Mouse (Mus musculus) embryonic fibroblast, embryonic 13.5 days (primary cell): ENCODE results near the gene Slc9a6. TPM values are rescaled to one million over a fixed set of nuclear protein-coding genes. Genes with fewer than 3 reads are reported as not detected.

Experiments used
- H3K27ac ChIP-seq: 2 replicates; pipeline ENCODE4 v1.5.1; 2012; ENCODE audit warnings: low read length, control low read depth, inconsistent platforms; ENCODE audit not compliant: insufficient read depth
- H3K4me1 ChIP-seq: 2 replicates; pipeline ENCODE4 v1.6.1; 2011; ENCODE audit warnings: low read length; ENCODE audit not compliant: control insufficient read depth, insufficient read depth
- H3K4me3 ChIP-seq: 2 replicates; pipeline ENCODE4 v1.5.1; 2011; ENCODE audit warnings: mild to moderate bottlenecking, control low read depth, low read length; ENCODE audit not compliant: insufficient read depth
- CTCF ChIP-seq: IDR thresholded peaks from 2 replicates; pipeline ENCODE4 v1.5.1; 2011; ENCODE audit warnings: mild to moderate bottlenecking, control low read depth, low read length, moderate library complexity, borderline replicate concordance; ENCODE audit not compliant: insufficient read depth
- POLR2A ChIP-seq: IDR thresholded peaks from 2 replicates; pipeline ENCODE4 v1.6.1; 2011; ENCODE audit warnings: low read depth, mild to moderate bottlenecking, control low read depth, low read length, moderate library complexity
- polyA plus RNA-seq: library from polyadenylated mRNA; stranded (reverse); fragments of >200 nt; gene quantifications from 2 replicates; pipeline ENCODE4 v1.2.4, GENCODE M21; 2011; ENCODE audit warnings: low read depth; ENCODE audit not compliant: missing spikeins, insufficient read length

The Slc9a6 gene
- polyA plus RNA-seq, 1 experiment: 24.2 TPM

DNA sequence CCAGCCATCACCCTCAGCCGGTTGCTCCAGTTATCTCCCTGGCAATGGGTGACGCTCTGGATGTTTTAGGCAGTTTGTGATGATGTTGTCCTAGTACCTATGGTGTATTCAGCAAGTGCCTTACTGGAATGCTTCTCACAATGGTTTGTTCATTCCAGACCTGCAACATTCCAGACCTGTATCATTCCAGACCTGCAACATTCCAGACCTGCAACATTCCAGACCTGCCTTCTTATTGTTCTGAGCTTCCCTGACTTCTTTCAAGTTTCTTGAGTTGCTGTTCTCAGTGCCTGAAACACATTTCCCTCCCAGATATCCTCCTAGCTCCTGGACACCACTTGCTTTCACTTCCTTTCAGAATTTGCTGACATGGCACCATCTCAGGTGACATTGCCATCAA is 85.0 kb downstream of the Slc9a6 start:
- Histone ChIP-seq H3K27ac (no peak overlapping the region), H3K4me1 (no peaks in the 10 kb centered on the region), H3K4me3 (no peak overlapping the region)
- no peak for TF ChIP-seq POLR2A
- TF ChIP-seq CTCF: no peak

DNA sequence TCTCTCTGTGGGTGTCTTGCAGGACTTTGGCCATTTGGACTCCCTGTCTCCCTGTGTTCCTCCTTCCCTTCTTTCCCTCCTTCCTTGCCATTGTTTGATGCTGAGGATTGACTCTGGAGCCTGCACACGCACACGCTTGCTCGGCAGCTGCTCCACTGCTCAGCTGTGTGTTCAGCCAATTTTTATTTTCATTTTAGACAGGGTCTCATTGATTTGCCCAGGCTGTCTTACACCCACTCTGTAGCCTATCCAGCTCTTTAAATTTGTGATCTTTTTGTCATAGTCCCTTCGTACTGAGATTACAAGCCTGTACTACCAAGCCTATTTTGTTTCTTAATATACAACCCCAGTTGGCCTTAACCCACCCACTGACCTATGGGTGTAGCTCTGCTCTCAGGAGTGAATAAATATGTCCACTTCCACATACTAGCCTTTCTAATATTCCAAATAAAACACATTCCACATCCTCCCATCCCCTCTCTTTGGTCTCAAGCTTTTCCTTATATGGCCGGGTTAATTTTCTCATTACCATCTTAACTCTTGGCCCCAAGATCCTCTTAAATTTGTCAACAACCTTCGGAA is 87.7 kb downstream of the Slc9a6 start:
- Histone ChIP-seq H3K4me3 (no peak overlapping the region), H3K27ac (peak overlapping the region; percentile 92), H3K4me1 (no peaks in the 10 kb centered on the region)
- no peak for TF ChIP-seq CTCF
- TF ChIP-seq POLR2A: no peak

DNA sequence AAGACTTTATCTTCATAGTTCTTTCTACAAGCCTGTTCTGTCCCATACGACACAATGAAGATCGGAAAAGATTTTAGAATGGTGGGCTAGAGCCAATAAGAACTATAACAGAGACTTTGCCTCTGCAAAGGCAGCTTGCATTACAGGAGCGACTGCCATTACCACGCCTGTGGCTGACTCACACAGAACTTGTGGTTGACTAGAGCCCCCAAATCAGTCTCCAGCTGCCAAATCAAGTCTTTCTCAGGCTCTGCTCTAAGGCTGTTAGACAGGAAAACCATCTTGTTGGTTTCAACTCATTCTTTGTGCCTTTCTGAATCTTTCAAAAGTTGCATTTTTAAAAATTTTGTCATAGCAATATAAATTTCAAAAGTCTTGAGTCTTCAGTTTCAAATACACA is 88.3 kb downstream of the Slc9a6 start:
- no peak overlapping the region for H3K4me3 ChIP-seq
- H3K4me1 ChIP-seq: no peaks in the 10 kb centered on the region
- TF ChIP-seq POLR2A (no peak), CTCF (no peak)
- H3K27ac ChIP-seq: peak overlapping the region; percentile 92

DNA sequence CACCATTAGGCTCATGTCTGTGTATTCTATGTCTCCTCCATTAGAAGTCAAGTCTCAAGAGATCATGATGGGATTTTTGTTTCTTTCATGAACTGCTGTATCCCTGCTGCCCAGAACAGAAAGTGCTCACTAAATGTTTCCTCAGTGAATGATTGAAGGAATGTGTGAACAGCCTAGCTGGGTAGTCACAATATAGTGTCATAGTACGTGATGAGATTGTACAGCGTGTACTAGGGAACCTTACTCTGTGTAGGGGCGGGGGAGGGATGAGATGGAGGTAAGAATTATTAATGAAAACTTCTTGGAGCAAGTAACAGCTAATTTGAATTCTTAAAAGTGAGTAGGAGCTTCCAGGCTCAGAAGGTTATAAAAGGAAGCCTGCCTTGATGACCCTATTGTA is 91.7 kb downstream of the Slc9a6 start:
- H3K4me1 ChIP-seq: peaks cover 5% of the 10 kb centered on the region
- H3K27ac ChIP-seq: no peak overlapping the region
- TF ChIP-seq CTCF: no peak
- TF ChIP-seq POLR2A: no peak
- H3K4me3 ChIP-seq: no peak overlapping the region

DNA sequence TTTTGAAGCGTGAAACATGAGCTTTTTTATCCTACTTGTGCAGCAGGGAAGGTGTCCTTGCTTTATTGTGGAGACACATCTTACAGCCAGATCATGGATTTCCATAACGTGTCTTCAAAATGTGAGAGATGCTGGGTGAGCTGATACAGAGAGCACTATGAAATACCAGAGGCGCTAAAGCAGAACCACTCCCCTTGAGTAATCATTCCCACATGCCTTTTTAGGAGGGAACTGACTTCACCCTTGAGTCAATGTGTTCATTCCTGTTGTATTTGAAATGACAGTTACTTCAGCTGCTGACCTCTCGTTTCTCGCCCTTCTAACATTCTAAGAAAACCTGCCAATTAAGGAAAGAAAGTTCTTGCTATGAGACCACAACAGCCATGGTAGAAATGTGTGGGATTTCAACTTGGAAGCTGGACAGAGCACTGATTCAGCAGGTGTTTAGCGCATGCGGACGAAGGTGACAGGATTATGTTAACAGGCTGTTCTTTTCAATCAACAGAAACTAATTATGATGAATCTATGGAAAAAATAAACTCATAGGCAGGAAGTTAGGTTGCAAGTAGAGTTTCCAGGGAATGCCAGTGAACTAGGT is 94.5 kb downstream of the Slc9a6 start:
- TF ChIP-seq CTCF: no peak
- no peak for TF ChIP-seq POLR2A
- peaks cover 5% of the 10 kb centered on the region for H3K4me1 ChIP-seq
- peak overlapping the region; percentile 76; the same call in 1 of the 2 replicates for H3K27ac ChIP-seq
- H3K4me3 ChIP-seq: no peak overlapping the region

DNA sequence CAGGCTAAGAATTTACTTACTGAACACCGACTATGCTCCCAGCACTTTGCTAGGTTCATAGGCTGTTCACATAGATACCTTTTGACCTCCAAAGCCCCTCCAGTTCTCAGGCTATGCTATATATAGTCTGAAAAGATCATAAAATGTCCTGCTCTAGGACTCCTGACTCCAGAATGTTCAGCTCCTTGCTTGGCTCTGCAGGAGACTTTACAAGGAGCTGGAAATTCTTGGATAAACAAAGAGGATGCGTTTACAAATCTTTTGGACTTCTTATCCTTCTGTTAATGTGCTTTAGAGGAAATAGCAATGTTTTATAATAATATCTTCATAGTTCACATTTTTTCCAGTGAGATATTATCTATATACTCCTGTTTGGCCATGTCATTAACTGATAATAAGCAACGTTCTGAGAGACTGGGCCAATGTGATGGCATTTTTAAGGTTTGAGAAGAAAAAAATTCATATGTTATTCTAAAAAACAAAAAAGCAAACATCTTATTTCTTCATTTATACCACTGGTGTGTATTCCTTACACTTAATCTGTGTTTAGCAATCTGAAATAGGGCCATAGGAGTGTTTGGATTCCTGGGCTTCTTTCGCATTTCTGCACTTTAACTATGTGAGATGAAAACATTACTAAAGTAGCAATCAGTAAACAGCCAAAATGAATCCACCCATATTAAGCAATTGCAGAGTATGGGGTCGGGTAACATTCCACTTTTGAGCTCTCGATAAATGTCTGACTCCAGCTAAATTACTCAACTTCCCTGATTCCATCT is 99.2 kb downstream of the Slc9a6 start:
- H3K4me3 ChIP-seq: no peak overlapping the region
- peaks cover 5% of the 10 kb centered on the region for H3K4me1 ChIP-seq
- TF ChIP-seq POLR2A: no peak
- TF ChIP-seq CTCF: no peak
- H3K27ac ChIP-seq: no peak overlapping the region

DNA sequence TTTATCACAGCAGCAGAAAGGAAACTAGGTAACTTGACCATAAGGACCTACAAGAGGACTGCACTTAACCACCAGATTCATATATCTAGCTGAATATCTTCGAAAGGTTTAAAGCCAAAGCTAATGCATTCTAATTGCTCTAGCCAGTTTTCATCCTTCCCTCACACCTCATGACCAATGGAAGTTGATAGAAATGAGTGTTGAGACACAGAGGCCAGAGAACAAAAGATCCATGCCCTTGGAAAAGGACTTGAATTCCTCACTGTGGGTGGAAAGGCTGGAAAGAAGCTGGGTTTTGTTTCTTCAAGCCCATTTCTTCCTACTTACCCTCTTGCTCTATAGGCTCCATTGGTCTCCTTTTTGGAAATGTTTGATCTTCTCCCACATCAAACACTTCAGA is 101.0 kb downstream of the Slc9a6 start:
- H3K4me1 ChIP-seq: no peaks in the 10 kb centered on the region
- no peak overlapping the region for H3K27ac ChIP-seq
- TF ChIP-seq CTCF (no peak), POLR2A (no peak)

DNA sequence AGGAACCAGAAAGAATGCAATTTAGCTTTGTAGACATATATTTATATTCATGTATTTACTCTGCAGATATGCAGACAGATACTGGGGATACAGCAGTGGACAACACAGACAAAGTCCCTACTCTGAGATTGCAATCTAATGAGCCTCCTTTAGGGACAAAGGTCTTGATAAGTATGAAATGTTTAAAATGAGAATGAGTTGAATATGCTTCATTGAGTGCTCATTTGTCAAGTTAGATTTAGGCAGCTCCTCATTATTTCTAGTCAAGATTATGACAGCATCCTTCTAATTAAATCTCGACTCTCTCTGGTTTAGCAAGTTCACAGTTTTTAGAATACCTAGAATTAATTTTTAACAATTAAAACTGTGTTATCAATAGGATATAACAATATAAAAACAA is 103.1 kb downstream of the Slc9a6 start:
- TF ChIP-seq CTCF (no peak), POLR2A (no peak)
- H3K4me1 ChIP-seq: no peaks in the 10 kb centered on the region
- no peak overlapping the region for H3K27ac ChIP-seq
- H3K4me3 ChIP-seq: no peak overlapping the region

More for the DNA sequence above, 101.0 kb downstream of the Slc9a6 start:
- H3K4me3 ChIP-seq: no peak overlapping the region

Other genes starting within 250 kb of the Slc9a6 start
- gene Smim10l2a, start 235.2 kb upstream of the Slc9a6 start, polyA plus RNA-seq: 0.75 TPM in 1 of 2 replicates, not detected in the other
- 3.3 and 3.9 TPM in 2 replicates for gene Gm2174, start 161.8 kb upstream of the Slc9a6 start, polyA plus RNA-seq
- gene Ints6l, start 154.9 kb upstream of the Slc9a6 start, polyA plus RNA-seq: 10.2 and 16.1 TPM in 2 replicates
- not detected in 2 replicates for gene Gm10477, start 85.0 kb upstream of the Slc9a6 start, polyA plus RNA-seq
- gene Gm648, start 60.2 kb upstream of the Slc9a6 start, polyA plus RNA-seq: not detected in 2 replicates
- 37.8 and 52.5 TPM in 2 replicates for gene Mmgt1, start 11.7 kb upstream of the Slc9a6 start, polyA plus RNA-seq
- 266 and 409 TPM in 2 replicates for gene Fhl1, start 122.0 kb downstream of the Slc9a6 start, polyA plus RNA-seq
- 2.7 and 2.9 TPM in 2 replicates for gene Map7d3, start 212.6 kb downstream of the Slc9a6 start, polyA plus RNA-seq